Mouse (Mus musculus) urinary bladder, postnatal 25 days (tissue): ENCODE measurements around the gene Tnrc6a.

ENCODE experiments used
- DNase-seq: peaks from one replicate; pipeline ENCODE4 v3.0.0; 2022; ENCODE audit warnings: low spot score

The Tnrc6a gene

GRCm38 (mm10) chr7:123124735-123125181, 1.1 kb downstream of the Tnrc6a start:
- DNase-seq, result no peak

- no peak for DNase-seq
Observed at GRCm38 (mm10) chr7:123126056-123126455, 2.4 kb downstream of the Tnrc6a start.

GRCm38 (mm10) chr7:123127301-123127700, 3.6 kb downstream of the Tnrc6a start:
- DNase-seq, result no peak

GRCm38 (mm10) chr7:123127981-123128380, 4.3 kb downstream of the Tnrc6a start:
- DNase-seq, result no peak

- no peak for DNase-seq
Observed at GRCm38 (mm10) chr7:123129061-123129460, 5.4 kb downstream of the Tnrc6a start.

GRCm38 (mm10) chr7:123130198-123130597, 6.5 kb downstream of the Tnrc6a start:
- DNase-seq, result no peak

GRCm38 (mm10) chr7:123132401-123132800, 8.7 kb downstream of the Tnrc6a start:
- DNase-seq, result no peak

- no peak for DNase-seq
Observed at GRCm38 (mm10) chr7:123134876-123135275, 11.2 kb downstream of the Tnrc6a start.

- DNase-seq, result no peak
Observed at GRCm38 (mm10) chr7:123135655-123136054, 12.0 kb downstream of the Tnrc6a start.

GRCm38 (mm10) chr7:123138001-123138400, 14.3 kb downstream of the Tnrc6a start:
- DNase-seq, result no peak

- no peak for DNase-seq
Observed at GRCm38 (mm10) chr7:123146141-123146846, 22.6 kb downstream of the Tnrc6a start.

GRCm38 (mm10) chr7:123147787-123148186, 24.1 kb downstream of the Tnrc6a start:
- no peak for DNase-seq

- no peak for DNase-seq
Observed at GRCm38 (mm10) chr7:123148935-123149334, 25.2 kb downstream of the Tnrc6a start.

- DNase-seq, result no peak
Observed at GRCm38 (mm10) chr7:123162346-123162745, 38.7 kb downstream of the Tnrc6a start.

GRCm38 (mm10) chr7:123167436-123167835, 43.8 kb downstream of the Tnrc6a start:
- DNase-seq, result no peak

- no peak for DNase-seq
Observed at GRCm38 (mm10) chr7:123169618-123170017, 45.9 kb downstream of the Tnrc6a start.

- no peak for DNase-seq
Observed at GRCm38 (mm10) chr7:123172101-123172500, 48.4 kb downstream of the Tnrc6a start.

- DNase-seq, result no peak
Observed at GRCm38 (mm10) chr7:123177215-123177614, 53.5 kb downstream of the Tnrc6a start.

- DNase-seq, result no peak
Observed at GRCm38 (mm10) chr7:123181787-123182701, 58.4 kb downstream of the Tnrc6a start.

- DNase-seq, result no peak
Observed at GRCm38 (mm10) chr7:123184891-123185290, 61.2 kb downstream of the Tnrc6a start.

- no peak for DNase-seq
Observed at GRCm38 (mm10) chr7:123186463-123186862, 62.8 kb downstream of the Tnrc6a start.

GRCm38 (mm10) chr7:123187246-123187645, 63.6 kb downstream of the Tnrc6a start:
- no peak for DNase-seq

GRCm38 (mm10) chr7:123188462-123188861, 64.8 kb downstream of the Tnrc6a start:
- no peak for DNase-seq
